Mouse (Mus musculus) right cerebral cortex, postnatal 10 days (tissue): ENCODE data around the gene Ankrd54.
"Not testable (repeated sequence)": the region's sequence is repeated elsewhere in the genome, so short reads cannot be mapped to it uniquely, and the experiment has no call there.

Experiments used
- DNase-seq, 2 experiments: peaks; one replicate each; pipeline ENCODE4 v3.0.0; 2021; ENCODE audit warnings: low spot score in 2 of 2

Gene Ankrd54

GRCm38 (mm10) chr15:79018191-79018590 is 44.5 kb downstream of the Ankrd54 start:
- no peak for DNase-seq

- no peak for DNase-seq
These were observed 49.3 kb downstream of the Ankrd54 start for GRCm38 (mm10) chr15:79013382-79013781.

GRCm38 (mm10) chr15:79011550-79011949 is 51.1 kb downstream of the Ankrd54 start:
- DNase-seq, result no peak

GRCm38 (mm10) chr15:79009734-79010133 is 53.0 kb downstream of the Ankrd54 start:
- DNase-seq, result no peak

- DNase-seq, result not testable (repeated sequence)
These were observed 54.9 kb downstream of the Ankrd54 start for GRCm38 (mm10) chr15:79007836-79008235.

GRCm38 (mm10) chr15:79007059-79007458 is 55.6 kb downstream of the Ankrd54 start:
- DNase-seq, result no peak

- DNase-seq, result peak; percentile 69 to 70
These were observed 56.1 kb downstream of the Ankrd54 start for GRCm38 (mm10) chr15:79006638-79007037.

- no peak for DNase-seq
These were observed 57.1 kb downstream of the Ankrd54 start for GRCm38 (mm10) chr15:79005581-79005980.
